Mouse (Mus musculus): ENCODE results near the gene Tbcb.

GRCm38 (mm10) chr7:30195461-30195860 lies 36.6 kb downstream of the Tbcb start:
- TF ChIP-seq POLR2A (IDR thresholded peaks at IDR 0.05; ENCODE audit: borderline replicate concordance, control insufficient read depth, low read depth, low read length) (no peak), CTCF (IDR thresholded peaks at IDR 0.05; ENCODE audit: control insufficient read depth, insufficient read depth, low read length) (no peak)
